Mouse (Mus musculus): ENCODE measurements around the gene Slc25a25. TPM values are rescaled to one million over a fixed set of nuclear protein-coding genes. Genes with fewer than 3 reads are reported as not detected.

Slc25a25 gene
- total and polyA plus RNA-seq, 3 experiments: 6.6 to 10.0 (median 9.8) TPM

- dilution Hi-C loops (cut with MboI; ENCODE audit: extremely low pct_ligation_motif_present, extremely low pct_unique_long_range_greater_than_20kb, low sequenced_read_pairs) (no loop called here), in situ Hi-C loops (cut with MboI; ENCODE audit: low pct_ligation_motif_present, low pct_unique_long_range_greater_than_20kb, low sequenced_read_pairs) (loop anchor here (5.0 kb wide), 1 partner anchor 69 kb away; no protein-coding TSS in a partner anchor)
- Histone ChIP-seq H3K4me3 (replicated peaks in 1 of 3; ENCODE audit: low read depth in 2 of 3, low read length in 2 of 3, poor library complexity in 1 of 3) (no peak overlapping the region), H3K4me1 (ENCODE audit: control insufficient read depth in 1 of 2, insufficient read depth in 2 of 2) (peaks cover 0 to 3% of the 10 kb centered on the region in 2 experiments; a peak in 1 of 4 replicates), H3K36me3 (replicated peaks in 1 of 2; ENCODE audit: control insufficient read depth in 1 of 2, insufficient read depth in 1 of 2, low read length in 1 of 2) (no peaks in the 10 kb centered on the region), H3K4me2 (ENCODE audit: insufficient read depth, low read depth, poor library complexity, severe bottlenecking) (no peak overlapping the region), H3K9ac (ENCODE audit: insufficient read depth, low read depth) (no peak overlapping the region), H3K27me3 (replicated peaks) (no peaks in the 10 kb centered on the region), H3K79me2 (replicated peaks; ENCODE audit: control insufficient read depth, extremely low read depth, insufficient read depth, poor library complexity, severe bottlenecking) (no peaks in the 10 kb centered on the region), H3K27ac (ENCODE audit: insufficient read depth, low read depth) (no peak overlapping the region), H3K9me3 (replicated peaks; ENCODE audit: low read length) (peaks cover under 1% of the 10 kb centered on the region)
- DNase-seq (ENCODE audit: extremely low read depth): no peak
- TF ChIP-seq SIN3A (IDR thresholded peaks at IDR 0.05; ENCODE audit: low read length) (no peak), SMC3 (IDR thresholded peaks at IDR 0.05; ENCODE audit: low read depth, low read length) (no peak), POLR2A (IDR thresholded peaks at IDR 0.05; ENCODE audit: low read depth, low read length) (no peak), JUND (conservative IDR thresholded peaks at IDR 0.05; ENCODE audit: low read depth, low read length) (no peak), NRF1 (IDR thresholded peaks at IDR 0.05; ENCODE audit: low read depth, low read length) (no peak), MAFK (IDR thresholded peaks at IDR 0.05; ENCODE audit: insufficient replicate concordance, low read length) (no peak), GABPA (IDR thresholded peaks at IDR 0.05; ENCODE audit: insufficient replicate concordance, low read depth, low read length) (no peak), MAZ (IDR thresholded peaks at IDR 0.05; ENCODE audit: low read depth, low read length) (no peak), BHLHE40 (IDR thresholded peaks at IDR 0.05; ENCODE audit: low read depth, low read length) (no peak), PAX5 (IDR thresholded peaks at IDR 0.05; ENCODE audit: low read length) (no peak), ZKSCAN1 (IDR thresholded peaks at IDR 0.05; ENCODE audit: borderline replicate concordance, low read depth, low read length) (no peak), E2F4 (IDR thresholded peaks at IDR 0.05; ENCODE audit: insufficient replicate concordance, low read depth, low read length) (no peak), RCOR1 (conservative IDR thresholded peaks at IDR 0.05; ENCODE audit: low read depth, low read length) (no peak), IRF4 (IDR thresholded peaks at IDR 0.05; ENCODE audit: low read depth, low read length) (no peak), JUN (IDR thresholded peaks at IDR 0.05; ENCODE audit: insufficient read depth, low read depth, low read length) (no peak), ELF1 (IDR thresholded peaks at IDR 0.05; ENCODE audit: low read depth, low read length) (no peak), EP300 (IDR thresholded peaks at IDR 0.05; ENCODE audit: low read length) (no peak), MEF2A (IDR thresholded peaks at IDR 0.05; ENCODE audit: borderline replicate concordance, low read depth, low read length) (no peak)
These were observed 42.1 kb upstream of the Slc25a25 start for GRCm38 (mm10) chr2:32493301-32493701.

DNA sequence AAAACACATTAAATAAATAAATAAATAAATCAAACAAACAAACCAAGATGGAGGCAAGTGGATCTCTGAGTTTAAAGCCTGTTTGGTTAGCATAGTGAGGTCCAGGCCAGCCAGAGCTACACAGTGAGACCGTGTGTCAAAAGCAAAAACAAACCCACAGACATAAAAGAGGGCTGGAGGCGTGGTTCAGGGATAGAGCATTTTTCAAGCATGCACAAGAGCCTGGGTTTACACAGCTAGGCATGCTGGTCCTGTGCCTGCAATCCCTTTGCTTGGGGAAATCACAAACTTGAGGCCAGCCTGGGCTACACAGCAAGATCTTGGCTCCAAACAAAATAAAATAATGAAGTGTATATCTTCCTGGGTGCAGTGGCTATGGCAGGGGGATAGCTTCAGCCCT is 41.4 kb upstream of the Slc25a25 start:
- TF ChIP-seq USF1 (IDR thresholded peaks at IDR 0.05; ENCODE audit: low read depth, low read length) (no peak), POLR2A (IDR thresholded peaks at IDR 0.05; ENCODE audit: low read depth, low read length) (no peak), CTCF (conservative IDR thresholded peaks at IDR 0.05 in 1 of 2, IDR thresholded peaks at IDR 0.05 in 1 of 2; ENCODE audit: low read depth in 2 of 2, low read length in 2 of 2) (no peak), ELF1 (IDR thresholded peaks at IDR 0.05; ENCODE audit: low read depth, low read length) (no peak), UBTF (IDR thresholded peaks at IDR 0.05; ENCODE audit: low read depth, low read length) (no peak), RAD21 (IDR thresholded peaks at IDR 0.05; ENCODE audit: low read depth, low read length) (no peak), JUND (conservative IDR thresholded peaks at IDR 0.05; ENCODE audit: low read depth, low read length) (no peak), ETS1 (conservative IDR thresholded peaks at IDR 0.05; ENCODE audit: low read depth, low read length) (no peak), TBP (conservative IDR thresholded peaks at IDR 0.05; ENCODE audit: low read depth, low read length) (no peak), MAZ (IDR thresholded peaks at IDR 0.05; ENCODE audit: low read depth, low read length) (no peak), MXI1 (IDR thresholded peaks at IDR 0.05; ENCODE audit: low read depth, low read length) (no peak), MAX (IDR thresholded peaks at IDR 0.05; ENCODE audit: low read length) (no peak), CHD2 (IDR thresholded peaks at IDR 0.05; ENCODE audit: low read length) (no peak), MEF2A (IDR thresholded peaks at IDR 0.05; ENCODE audit: borderline replicate concordance, low read depth, low read length) (no peak), HCFC1 (IDR thresholded peaks at IDR 0.05; ENCODE audit: low read depth, low read length) (no peak), NRF1 (IDR thresholded peaks at IDR 0.05; ENCODE audit: low read depth, low read length) (no peak)
- dilution Hi-C loops (cut with MboI; ENCODE audit: extremely low pct_ligation_motif_present, extremely low pct_unique_long_range_greater_than_20kb, low sequenced_read_pairs): no loop called here
- Histone ChIP-seq H3K4me3 (replicated peaks in 1 of 3; ENCODE audit: low read depth in 2 of 3, low read length in 2 of 3, poor library complexity in 1 of 3) (no peak overlapping the region), H3K27ac (ENCODE audit: insufficient read depth, low read depth) (no peak overlapping the region), H3K79me2 (replicated peaks; ENCODE audit: control insufficient read depth, extremely low read depth, insufficient read depth, poor library complexity, severe bottlenecking) (no peaks in the 10 kb centered on the region), H3K9ac (ENCODE audit: insufficient read depth, low read depth) (no peak overlapping the region), H3K9me3 (replicated peaks; ENCODE audit: low read length) (no peaks in the 10 kb centered on the region), H3K4me1 (ENCODE audit: control insufficient read depth in 1 of 2, insufficient read depth in 2 of 2) (peaks cover 0 to 3% of the 10 kb centered on the region in 2 experiments; a peak in 1 of 4 replicates), H3K36me3 (replicated peaks in 1 of 2; ENCODE audit: control insufficient read depth in 1 of 2, insufficient read depth in 1 of 2, low read length in 1 of 2) (no peaks in the 10 kb centered on the region), H3K4me2 (ENCODE audit: insufficient read depth, low read depth, poor library complexity, severe bottlenecking) (no peak overlapping the region), H3K27me3 (replicated peaks) (no peaks in the 10 kb centered on the region)
- in situ Hi-C loops (cut with MboI; ENCODE audit: low pct_ligation_motif_present, low pct_unique_long_range_greater_than_20kb, low sequenced_read_pairs): loop anchor here (5.0 kb wide), 1 partner anchor 70 kb away; no protein-coding TSS in a partner anchor
- DNase-seq (ENCODE audit: extremely low read depth): no peak
